Mouse (Mus musculus) adrenal gland, postnatal 25 days (tissue): Measurements from ENCODE around the gene Limk2. TPM values are rescaled to one million over a fixed set of nuclear protein-coding genes. Genes with fewer than 3 reads are reported as not detected.

Source experiments
- DNase-seq: peaks from one replicate; pipeline ENCODE4 v3.0.0; 2021; ENCODE audit warnings: mixed read lengths
- total RNA-seq: library from RNA; stranded (reverse); gene quantifications from 2 replicates; pipeline ENCODE4 v1.2.3, GENCODE M21; 2021

Limk2 gene
- total RNA-seq, 1 experiment from 2014 or later: 44.5 TPM

- DNase-seq: no peak
Observed at GRCm38 (mm10) chr11:3416399-3416798, 7.4 kb upstream of the Limk2 start.

DNA sequence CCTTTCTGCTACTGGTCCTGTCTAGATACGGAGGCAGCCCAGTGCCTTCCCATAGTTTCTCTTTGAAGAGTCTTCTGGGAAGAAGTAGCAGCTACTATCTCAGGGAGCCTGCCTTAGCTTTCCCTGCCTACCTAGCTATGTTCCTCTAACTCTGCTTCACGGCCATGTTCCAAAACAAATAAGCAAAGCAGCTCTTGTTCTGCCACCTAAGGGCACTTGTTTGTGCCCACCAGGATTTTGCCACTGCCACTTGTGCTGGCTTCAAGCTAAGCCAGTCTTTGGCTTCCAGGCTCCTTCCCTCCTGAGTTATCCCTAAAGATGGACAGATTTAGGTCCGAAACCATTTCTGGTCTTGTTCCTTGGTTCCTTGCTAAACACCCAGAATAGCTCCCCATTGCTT is 3.1 kb upstream of the Limk2 start:
- no peak for DNase-seq

DNA sequence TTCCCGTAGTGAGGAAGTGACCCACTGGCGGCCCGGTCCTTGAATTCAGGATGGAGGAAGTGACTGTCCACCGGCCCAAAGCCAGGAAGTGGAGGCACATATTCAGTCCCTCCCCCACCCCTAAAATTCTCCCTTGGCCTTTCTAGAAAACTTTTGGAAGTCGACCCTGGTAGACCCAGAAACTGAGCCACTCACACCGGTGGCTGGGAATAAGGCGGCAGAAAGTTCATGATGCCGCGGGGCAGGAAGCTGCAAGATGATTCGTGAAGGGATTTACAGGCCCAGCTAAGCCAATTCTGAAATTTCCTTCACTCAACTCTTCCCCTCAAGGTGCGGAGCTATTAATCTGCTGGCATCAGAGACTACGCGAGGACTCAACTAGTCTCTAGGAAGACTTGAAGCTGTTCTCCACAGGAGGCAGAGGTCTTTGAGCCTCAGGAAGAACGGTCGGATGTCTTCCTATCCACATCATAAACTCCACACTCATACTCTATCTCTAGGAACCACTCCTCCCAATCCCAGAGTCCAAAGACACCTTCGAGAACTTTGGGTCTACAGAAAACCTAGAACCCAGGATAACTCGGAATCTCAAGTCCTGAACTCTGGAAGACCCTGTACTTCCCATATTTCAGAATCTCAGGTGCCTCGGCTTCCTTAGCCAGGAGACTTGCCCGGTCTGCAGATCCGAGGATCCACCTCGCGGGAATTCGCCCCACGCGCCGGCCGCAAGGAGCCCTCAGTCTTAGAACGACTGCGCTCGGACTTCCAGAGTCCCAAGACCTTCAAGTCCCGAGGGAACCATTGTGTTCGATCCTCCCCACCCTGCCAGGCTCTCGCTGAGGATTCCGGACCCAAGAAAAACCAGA is 625 bp downstream of the Limk2 start:
- DNase-seq: no peak

DNA sequence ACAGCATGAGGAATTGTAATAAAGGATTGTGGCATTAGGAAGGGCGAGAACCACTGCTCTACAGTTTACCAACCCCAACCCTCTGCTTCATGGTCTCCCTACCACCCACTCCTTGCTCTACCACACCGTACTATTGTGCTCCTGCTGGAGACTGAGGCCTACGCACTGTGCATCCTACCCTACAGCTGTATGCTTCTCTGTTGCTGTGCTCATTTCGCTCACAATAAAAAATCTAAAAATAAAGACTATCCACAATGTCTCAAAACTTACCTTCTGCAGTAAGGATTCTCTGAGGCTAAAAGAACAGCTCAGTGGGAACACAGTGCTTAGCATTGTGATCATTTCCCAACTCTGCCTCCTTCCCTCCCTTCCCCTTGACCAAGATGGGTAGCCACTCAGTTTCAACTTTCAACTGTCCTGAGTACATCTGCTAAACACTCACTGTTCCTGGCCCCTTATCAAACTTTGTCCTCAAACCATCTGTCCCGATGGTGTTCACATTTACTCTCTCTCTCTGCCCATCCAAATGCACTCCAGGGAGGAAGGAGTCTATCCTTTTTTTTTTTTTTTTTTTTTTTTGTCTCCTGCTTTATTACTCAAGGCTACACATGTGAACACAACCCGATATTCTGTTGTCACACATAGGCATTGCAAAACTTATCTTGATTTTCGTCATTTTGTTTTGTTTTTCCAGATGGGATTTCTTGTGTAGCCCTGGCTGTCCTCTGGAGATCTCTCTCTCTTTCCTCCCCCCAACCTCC is 4.5 kb downstream of the Limk2 start:
- DNase-seq: no peak

- no peak for DNase-seq
Observed at GRCm38 (mm10) chr11:3403024-3403423, 6.0 kb downstream of the Limk2 start.

DNA sequence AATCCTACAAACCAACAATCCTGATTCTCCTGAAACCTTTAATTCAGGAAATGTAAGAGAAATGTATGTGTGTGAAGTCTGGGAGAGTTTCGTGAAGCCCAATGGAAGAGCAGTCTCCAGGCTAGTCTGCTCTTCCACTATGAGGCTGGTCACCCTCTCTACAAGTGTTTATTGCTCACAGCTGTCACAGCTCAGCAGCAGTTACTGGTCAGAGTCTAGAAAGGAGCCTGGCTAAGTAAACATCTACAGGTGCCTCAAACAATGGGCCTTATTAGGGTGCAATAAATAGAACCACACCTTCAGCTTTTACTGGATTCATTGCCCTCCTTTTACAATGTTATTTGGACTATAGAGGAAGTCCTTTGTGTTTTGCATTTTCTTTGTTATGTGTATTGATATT is 10.7 kb downstream of the Limk2 start:
- no peak for DNase-seq

- no peak for DNase-seq
Observed at GRCm38 (mm10) chr11:3396562-3396961, 12.4 kb downstream of the Limk2 start.

GRCm38 (mm10) chr11:3396091-3396490 is 12.9 kb downstream of the Limk2 start:
- DNase-seq: no peak

DNA sequence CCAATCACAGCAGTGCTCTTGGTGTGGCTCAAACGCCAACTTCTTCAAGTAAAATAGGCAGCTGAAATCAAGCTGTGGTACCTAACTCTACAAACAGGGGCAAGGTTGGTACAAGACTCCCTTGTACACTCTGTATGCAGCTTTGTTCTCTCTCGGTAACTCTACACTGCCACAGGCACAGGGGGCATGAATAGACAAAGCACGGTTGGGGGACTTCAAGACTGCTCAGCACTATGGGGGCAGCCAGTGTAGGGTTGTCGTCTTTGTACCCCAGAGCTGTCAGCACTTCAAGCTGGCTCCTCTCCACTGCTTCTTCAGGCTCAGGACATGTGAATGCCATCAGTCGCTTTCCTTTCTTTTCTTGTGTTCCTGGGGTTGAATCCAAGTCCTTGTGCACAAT is 14.5 kb downstream of the Limk2 start:
- DNase-seq: no peak

- no peak for DNase-seq
Observed at GRCm38 (mm10) chr11:3392526-3392925, 16.5 kb downstream of the Limk2 start.

DNA sequence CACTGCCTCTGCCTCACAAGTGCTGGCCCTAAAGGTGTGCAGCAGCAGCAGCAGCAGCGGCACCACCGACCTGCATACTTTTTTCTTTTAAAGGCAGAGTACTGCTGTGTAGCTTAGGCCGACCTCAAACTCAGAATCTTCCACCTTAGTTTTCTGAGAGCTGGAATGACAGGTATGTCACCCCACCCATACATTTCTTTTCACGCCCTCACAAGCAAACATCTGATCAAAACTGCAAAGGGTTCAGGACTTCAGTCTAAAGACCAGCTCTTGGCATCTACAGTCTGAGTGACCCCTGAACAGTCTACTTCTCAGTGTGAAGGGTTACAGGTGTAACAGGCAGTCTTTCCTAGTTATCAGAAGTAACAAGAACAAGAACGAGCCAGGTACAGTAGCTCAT is 18.2 kb downstream of the Limk2 start:
- DNase-seq: no peak

GRCm38 (mm10) chr11:3389996-3390395 is 19.0 kb downstream of the Limk2 start:
- no peak for DNase-seq

- DNase-seq: no peak
Observed at GRCm38 (mm10) chr11:3387482-3388196, 21.4 kb downstream of the Limk2 start.

GRCm38 (mm10) chr11:3386941-3387368 is 22.0 kb downstream of the Limk2 start:
- peak; percentile 86 for DNase-seq

DNA sequence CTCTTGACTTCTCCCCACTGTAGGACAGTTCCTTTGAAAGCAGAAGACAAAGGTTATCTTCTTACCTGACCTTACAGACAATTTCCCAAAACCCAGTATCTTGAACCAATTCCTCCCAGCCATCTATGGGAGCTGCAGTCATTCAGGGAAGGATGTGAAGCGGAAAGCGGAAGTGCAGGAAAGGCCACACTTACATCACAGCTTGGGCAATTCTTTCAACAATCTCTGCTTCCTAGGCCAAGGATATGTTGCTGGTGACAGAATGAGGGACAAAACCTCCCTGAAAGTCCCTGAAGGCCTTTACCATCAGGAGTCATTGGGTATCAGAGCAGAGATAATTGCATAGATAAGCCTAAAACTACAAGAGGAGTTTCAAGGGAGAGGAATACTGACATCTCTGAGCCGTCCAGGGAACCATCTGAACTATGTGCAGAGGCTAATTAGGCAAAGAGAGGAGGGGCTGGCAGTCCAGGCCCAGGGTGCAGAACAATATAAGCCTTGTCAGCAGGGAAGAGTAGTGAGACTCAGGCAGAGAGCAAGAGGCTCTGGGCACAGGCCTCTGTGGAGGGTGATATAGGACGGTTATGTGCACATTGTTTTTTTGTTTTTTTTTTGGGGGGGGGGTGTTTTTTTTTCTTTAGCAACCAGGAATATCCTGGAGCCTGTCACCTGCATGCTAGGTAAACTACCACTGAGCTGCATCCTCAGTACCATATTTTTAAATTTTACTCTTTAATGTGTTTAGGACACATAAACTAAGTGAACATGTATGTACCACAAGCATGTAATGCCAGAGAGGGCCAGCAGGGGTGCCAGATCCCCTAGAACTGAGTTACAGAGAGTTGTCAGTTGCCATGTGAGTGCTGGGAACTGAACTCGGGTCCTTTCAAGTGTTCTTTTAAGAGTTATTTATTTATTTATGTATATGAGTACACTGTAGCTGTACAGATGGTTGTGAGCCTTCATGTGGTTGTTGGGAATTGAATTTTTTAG is 26.1 kb downstream of the Limk2 start:
- no peak for DNase-seq

DNA sequence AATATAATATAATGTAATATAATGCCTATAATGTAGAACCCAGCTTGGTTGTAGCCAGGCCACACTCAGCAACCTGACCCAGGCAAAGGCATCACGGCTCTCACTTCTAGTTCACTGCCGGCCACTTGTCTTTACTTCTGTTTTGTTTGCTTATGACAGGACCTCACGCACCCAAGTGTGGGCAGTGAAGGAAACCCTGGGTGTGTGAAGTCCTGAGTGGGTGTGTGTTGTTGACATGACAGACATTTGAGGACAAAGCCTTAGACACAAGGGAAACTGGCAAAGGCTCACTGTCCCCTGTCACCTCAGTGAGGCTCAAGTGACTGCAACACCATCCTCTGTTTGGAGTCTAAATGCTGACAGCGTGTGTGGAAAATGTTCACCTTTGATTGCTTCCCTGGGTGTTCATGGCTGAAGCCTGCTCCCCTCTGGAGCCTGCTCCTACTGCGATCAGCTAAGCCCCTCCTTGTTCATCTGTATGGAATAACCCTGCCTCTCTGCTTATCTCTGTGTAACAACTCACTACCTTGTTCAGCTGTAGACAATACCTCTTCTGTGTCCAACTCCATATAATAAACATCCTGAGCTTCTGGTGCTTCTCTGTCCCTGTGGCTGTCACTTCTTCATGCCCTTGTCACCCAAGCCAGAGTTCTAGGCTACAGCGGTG is 27.7 kb downstream of the Limk2 start:
- no peak for DNase-seq

- DNase-seq: no peak
Observed at GRCm38 (mm10) chr11:3379427-3379826, 29.6 kb downstream of the Limk2 start.

DNA sequence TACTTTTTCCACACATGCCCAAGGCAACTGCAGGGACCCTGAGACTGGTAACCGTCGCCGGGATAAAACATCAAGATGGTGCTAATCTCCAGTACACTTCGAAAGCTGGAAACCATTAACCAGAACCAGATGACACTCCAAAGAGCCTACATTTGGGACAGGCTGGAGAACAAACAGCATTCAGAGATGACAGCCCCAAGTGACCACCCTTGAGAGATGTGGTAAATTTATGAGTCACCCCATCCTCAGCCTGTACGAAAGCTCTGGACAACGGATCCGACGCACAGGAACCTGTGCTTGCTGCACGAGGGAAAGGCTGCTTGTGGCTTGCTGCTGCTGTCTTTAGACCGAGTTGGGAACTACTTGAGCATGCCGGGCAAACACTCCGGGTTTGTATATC is 34.2 kb downstream of the Limk2 start:
- no peak for DNase-seq

DNA sequence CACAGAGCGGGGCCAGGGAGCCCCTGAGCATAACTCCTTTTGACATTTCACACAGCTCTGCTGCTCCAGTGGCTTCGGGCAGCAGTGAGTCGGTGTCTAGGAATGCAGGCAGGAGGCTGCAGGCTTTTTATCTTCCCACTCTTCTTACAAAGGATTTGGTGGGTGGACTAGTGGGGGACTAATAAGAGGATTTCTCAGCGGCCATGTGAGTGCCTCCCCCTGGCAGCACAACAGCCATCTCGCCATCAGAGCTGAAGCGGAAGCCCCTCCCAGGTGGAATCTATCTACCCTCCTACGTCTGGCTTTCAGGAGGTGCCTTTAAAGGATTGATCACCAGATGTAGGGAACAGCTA is 34.7 kb downstream of the Limk2 start:
- peak; percentile 18 for DNase-seq

DNA sequence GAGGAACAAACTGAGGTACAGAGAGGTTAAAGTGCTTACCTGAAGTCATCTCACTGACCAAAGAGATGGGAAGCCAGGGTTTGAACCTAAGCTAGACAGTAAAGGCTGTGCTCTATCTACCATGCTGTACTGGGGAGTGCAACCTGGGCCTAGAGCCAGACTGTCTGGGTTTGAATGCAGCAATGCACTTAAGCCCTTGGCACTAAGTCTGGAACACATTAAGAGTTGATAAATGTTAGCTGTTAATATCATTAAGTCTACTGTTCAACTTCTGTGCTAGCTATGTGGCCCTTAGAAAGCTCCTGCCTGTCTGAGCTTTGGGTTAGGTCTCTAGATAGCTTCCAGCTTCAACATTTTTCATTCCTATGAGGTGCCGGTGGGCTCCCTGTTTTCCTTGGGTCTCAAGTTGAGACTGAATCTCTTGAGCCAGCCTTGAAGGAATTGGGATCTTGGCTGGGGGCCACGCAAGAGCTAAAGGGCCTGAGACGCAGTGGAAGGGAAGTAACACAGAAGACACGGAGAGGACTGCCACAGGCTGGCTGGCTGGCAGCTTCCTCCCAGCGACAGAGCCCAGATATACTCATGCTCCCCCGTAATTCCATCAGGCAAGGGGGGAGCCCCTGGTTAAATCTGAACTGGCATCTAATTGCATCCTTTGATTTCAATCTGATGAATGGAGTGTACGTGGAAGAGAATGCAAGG is 35.2 kb downstream of the Limk2 start:
- DNase-seq: no peak
